10 mouse cellular contexts compared by ENCODE assay signal in the genomic region with DNA sequence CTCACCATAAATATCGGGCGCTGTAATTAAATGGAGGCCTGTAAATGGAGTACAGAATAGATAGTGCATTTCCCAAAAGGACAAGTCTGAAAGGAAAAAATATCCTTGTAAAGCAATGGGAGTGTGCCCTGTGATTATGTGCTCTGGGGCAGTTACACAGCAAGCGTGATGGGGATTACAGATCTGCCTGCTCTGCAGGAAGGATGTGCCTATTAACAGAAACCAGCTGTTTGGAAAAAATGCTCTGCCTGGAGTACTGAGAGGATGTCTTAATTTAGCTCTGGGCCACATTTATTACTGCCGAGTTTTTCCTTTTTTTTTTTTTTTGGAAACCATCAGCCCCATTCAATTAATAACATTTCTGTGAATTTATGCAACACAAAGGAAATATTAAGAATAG.
DNase-seq lines count a peak whose midpoint lies in the region; ATAC-seq lines count a peak whose summit lies in the region.
"Had no signal": no experiment of that assay in that cellular context is flagged by ENCODE, and none has a peak within 500 bp of the region (broad histone marks: within the 10 kb centered on the region; RNA-seq: fewer than 3 reads in every experiment).

No protein-coding gene starts in this region.

- WGBS in hindbrain, embryonic 13.5 days: 67% methylated on average over 4 of the region's 4 CpGs
- WGBS in hindbrain, embryonic 12.5 days: 68% methylated on average over 4 of the region's 4 CpGs

- H3K27ac ChIP-seq in hindbrain, embryonic 13.5 days: no peak overlapping the region
- H3K27ac ChIP-seq in hindbrain, embryonic 12.5 days: no peak overlapping the region

- no peak overlapping the region for H3K4me3 ChIP-seq in hindbrain, embryonic 13.5 days
- H3K4me3 ChIP-seq in hindbrain, embryonic 12.5 days: no peak overlapping the region

- DNase-seq in brain, adult 2 months (ENCODE audit: low read depth, low spot score): peak; percentile 82
- peak; percentile 37 for DNase-seq in embryo, embryonic 11 days
- peak; percentile 28 for DNase-seq in lung, postnatal 25 days (ENCODE audit: low spot score)
- DNase-seq in cerebellum, adult 9-10 months: no peak
- DNase-seq in cerebellum, adult 11 months: no peak
- DNase-seq: gastrocnemius, postnatal 10 days; liver, postnatal 0 days; thymus, postnatal 14 days had no signal

- H3K9ac ChIP-seq in hindbrain, embryonic 13.5 days: no peak overlapping the region
- no peak overlapping the region for H3K9ac ChIP-seq in hindbrain, embryonic 12.5 days
- H3K9ac ChIP-seq: liver, postnatal 0 days had no signal

- 0 out of 2 replicates have a peak, but pooled peaks have one; percentile 43 for ATAC-seq in hindbrain, embryonic 13.5 days (ENCODE audit: low FRiP score)
- no peak for ATAC-seq in hindbrain, embryonic 12.5 days (ENCODE audit: low FRiP score)
- ATAC-seq: liver, postnatal 0 days had no signal

- H3K4me2 ChIP-seq in hindbrain, embryonic 13.5 days: no peak overlapping the region
- H3K4me2 ChIP-seq in hindbrain, embryonic 12.5 days (replicated peaks): no peak overlapping the region

- H3K27me3 ChIP-seq in hindbrain, embryonic 13.5 days: no peaks in the 10 kb centered on the region
- H3K27me3 ChIP-seq in hindbrain, embryonic 12.5 days: no peaks in the 10 kb centered on the region

- no peaks in the 10 kb centered on the region for H3K36me3 ChIP-seq in hindbrain, embryonic 13.5 days
- H3K36me3 ChIP-seq in hindbrain, embryonic 12.5 days: no peaks in the 10 kb centered on the region

- H3K9me3 ChIP-seq in hindbrain, embryonic 13.5 days: no peaks in the 10 kb centered on the region
- H3K9me3 ChIP-seq in hindbrain, embryonic 12.5 days (replicated peaks): no peaks in the 10 kb centered on the region

- H3K4me1 ChIP-seq in hindbrain, embryonic 13.5 days (replicated peaks): no peaks in the 10 kb centered on the region
- H3K4me1 ChIP-seq in hindbrain, embryonic 12.5 days: no peaks in the 10 kb centered on the region

Comparison
In these comparisons a context has a peak if more than half of its experiments do, and no peak if none do; other contexts are left out.
1. DNase-seq: peak in brain, adult 2 months (single experiment), embryo, embryonic 11 days (single experiment) and lung, postnatal 25 days (single experiment); none in cerebellum, adult 9-10 months (single experiment) and cerebellum, adult 11 months (single experiment).